Mouse (Mus musculus) CD4-positive, CD25-positive, alpha-beta regulatory T cell, adult 9 weeks (primary cell): ENCODE results near the gene Art1. TPM values are rescaled to one million over a fixed set of nuclear protein-coding genes. Genes with fewer than 3 reads are reported as not detected.

Source experiments
- polyA plus RNA-seq: library from polyadenylated mRNA; unstranded; fragments of 100-300 nt; shearing (Covaris generic); gene quantifications from one replicate; pipeline ENCODE4 v1.2.1, GENCODE M21; 2017

Art1 gene
- not detected for polyA plus RNA-seq

DNA sequence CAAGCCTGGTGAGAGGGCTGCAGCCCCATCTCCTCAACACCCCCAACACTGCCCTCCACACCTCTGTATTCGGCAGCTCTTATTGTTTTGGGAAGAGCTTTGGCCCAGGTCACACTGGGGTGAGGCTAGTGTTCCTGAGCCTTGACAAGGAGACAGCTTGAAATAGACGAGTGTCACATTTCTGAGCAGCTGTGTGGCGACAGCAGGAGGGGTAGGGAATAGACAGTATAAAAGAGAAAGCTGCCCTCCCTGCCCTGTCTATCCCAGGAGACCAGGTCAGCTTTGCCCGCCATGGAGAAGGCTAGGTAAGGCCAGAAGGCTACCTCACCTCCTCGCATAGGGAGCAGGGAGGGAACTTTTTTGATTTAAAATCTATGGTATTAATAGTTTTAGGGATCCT, at the start of gene Art1:
TSS of gene Art1 (plus strand) at position 257 of the 400 bp plus-strand sequence.

DNA sequence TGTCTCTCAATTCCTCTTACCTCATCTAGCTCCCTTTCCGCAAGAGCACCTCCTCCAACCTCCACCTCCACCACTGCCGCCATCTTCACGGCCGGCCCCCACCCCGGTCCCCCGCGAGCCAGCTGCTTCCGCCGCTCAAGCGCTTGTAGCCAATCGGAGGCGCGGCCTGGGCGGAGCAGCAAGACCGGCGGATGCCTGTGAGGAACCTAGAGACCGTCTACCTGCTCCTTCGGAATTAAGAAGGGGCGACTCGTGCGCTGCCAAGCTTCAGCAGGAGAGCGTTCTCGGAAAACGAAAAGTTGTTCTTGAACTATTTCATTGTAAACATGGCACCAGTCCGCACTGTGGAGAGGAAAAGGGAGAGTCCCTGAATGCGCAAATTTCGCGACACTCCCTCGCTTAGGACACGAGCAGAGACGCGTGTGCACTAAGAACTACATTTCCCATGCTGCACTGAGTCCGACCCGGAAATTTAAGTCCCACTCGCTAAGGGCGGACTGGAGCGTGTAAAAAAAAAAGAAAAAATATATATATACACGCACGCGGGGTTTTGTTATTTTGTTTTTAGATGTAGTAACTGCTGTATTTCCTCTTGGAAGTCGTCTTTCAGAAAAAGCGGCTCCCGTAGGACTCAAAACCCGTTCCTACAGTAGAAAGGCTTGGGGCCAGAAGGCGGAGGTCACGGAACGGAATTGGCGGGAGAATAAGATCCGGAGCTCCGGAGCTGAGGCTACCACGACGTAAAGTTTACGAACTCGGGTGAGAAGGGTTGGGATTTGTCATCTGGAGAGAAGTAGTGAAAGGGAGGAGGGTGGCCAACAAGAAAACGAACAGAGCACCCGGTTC, 36.3 kb upstream of the Art1 start, which contains the start of the genes Rnf121, Xndc1 and Xntrpc:
TSS of gene Rnf121 (minus strand) at position 424 of the 846 bp plus-strand sequence.
TSS of gene Xndc1 (plus strand) at position 466 of the 846 bp plus-strand sequence.
TSS of gene Xntrpc (plus strand) at position 668 of the 846 bp plus-strand sequence.

DNA sequence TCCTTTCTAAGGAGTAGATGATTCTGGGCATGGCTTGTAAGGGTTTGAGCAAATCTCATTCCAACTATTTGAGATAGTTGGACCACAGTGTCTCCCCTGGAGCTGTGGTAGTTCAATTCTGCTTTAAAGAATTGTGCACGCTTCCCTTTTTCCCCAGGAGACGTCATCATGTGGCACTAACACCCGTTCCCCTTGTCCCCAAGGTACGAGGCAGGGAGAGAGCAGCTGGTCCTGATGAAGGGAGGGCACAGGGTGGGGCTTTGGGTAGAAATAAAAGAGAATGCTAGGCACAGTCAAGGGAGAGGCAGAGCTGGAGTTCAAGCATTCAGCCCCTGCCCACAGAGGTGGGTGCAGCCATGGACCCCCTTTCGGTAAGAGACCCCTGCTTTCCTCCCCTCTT, 18.7 kb upstream of the Art1 start, which contains the start of gene Trpc2:
TSS of gene Trpc2 (plus strand) at position 301 of the 400 bp plus-strand sequence.

DNA sequence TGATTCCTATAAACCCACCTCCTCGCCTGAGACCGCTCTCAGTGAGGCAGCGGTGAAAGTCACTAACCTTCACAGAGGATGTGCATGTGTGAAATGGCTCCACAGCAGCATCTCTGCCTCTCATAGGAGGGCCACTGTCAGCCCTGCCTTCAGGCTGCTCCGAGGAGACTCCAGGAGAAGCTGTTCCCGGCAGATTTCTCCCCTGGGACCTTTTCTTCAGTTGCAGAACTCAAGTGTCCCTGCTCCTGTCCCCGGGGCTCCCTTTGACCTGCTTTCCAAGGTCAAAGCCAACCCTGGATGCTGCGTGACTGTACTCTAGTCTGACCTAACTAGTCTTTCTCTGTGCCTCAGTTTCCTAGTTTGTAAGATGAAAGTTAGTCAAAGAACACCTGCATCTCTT, 7.6 kb downstream of the Art1 start, which contains the start of gene Art5:
TSS of gene Art5 (minus strand) at position 319 of the 400 bp plus-strand sequence.

DNA sequence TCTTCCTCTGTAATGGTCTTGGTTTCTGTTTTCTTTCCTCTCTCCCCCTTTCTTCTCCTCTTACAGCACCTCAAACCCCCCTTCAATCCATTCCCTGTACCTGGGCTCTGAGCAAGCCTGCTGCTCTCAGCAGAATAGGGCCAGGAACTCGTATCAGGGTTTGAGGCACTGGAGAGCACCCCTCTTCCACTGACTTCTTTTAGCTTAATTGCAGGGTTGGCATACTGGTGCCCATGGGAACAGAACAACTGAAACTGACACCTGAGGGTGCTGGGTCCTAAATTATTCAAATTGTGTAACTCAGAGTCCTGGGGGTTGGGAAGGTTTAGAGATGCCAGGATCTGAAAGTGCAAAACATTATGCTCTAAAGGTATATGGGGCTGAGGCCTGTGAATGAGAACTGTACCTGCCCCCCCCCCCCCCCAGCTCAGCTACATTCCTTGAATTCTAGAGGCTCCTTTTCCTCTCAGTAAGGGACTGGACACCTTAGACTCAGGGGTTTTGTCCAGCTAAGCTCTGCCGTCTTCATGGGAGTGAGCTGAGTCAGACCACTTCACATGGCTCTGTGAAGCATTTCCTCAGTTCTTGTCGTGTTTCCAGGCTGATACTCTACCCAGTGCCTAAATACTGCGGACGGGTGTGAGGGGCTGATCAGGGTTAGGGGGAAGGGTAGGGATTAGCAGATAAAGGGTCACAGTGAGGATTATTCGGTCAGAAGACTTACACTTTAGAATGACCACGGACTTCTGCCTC, 15.2 kb downstream of the Art1 start, which contains the start of gene Chrna10:
TSS of gene Chrna10 (minus strand) at position 250 of the 753 bp plus-strand sequence.

Other genes with a start within 250 kb of the Art1 start
- gene Folr2, start 244.5 kb upstream of the Art1 start, polyA plus RNA-seq: not detected
- 64.5 TPM for gene Anapc15, start 238.0 kb upstream of the Art1 start, polyA plus RNA-seq
- gene Folr1, start 231.0 kb upstream of the Art1 start, polyA plus RNA-seq: not detected
- gene Lamtor1, start 195.8 kb upstream of the Art1 start, polyA plus RNA-seq: 172 TPM
- gene Tomt, start 195.4 kb upstream of the Art1 start, polyA plus RNA-seq: 0.71 TPM
- 3.2 TPM for gene Lrrc51, start 167.8 kb upstream of the Art1 start, polyA plus RNA-seq
- gene Numa1, start 167.6 kb upstream of the Art1 start, polyA plus RNA-seq: 185 TPM
- 4.6 TPM for gene Il18bp, start 83.1 kb upstream of the Art1 start, polyA plus RNA-seq
- gene Rnf121, start 36.3 kb upstream of the Art1 start, polyA plus RNA-seq: 27.3 TPM
- 29.3 TPM for gene Xndc1, start 36.2 kb upstream of the Art1 start, polyA plus RNA-seq
- gene Xntrpc, start 36.0 kb upstream of the Art1 start, polyA plus RNA-seq: 1.1 TPM
- gene Trpc2, start 18.6 kb upstream of the Art1 start, polyA plus RNA-seq: not detected
- 0.66 TPM for gene Art5, start 7.7 kb downstream of the Art1 start, polyA plus RNA-seq
- not detected for gene Chrna10, start 15.1 kb downstream of the Art1 start, polyA plus RNA-seq
- gene Nup98, start 108.4 kb downstream of the Art1 start, polyA plus RNA-seq: 19.9 TPM
- gene Pgap2, start 108.5 kb downstream of the Art1 start, polyA plus RNA-seq: 51.5 TPM
- 314 TPM for gene Rhog, start 154.3 kb downstream of the Art1 start, polyA plus RNA-seq
- 91.4 TPM for gene Stim1, start 166.1 kb downstream of the Art1 start, polyA plus RNA-seq